Mouse (Mus musculus): ENCODE data around the gene Fam234b.
A peak's percentile ranks its signal among the peaks of the same experiment; 100 is the strongest.

The Fam234b gene

GRCm38 (mm10) chr6:135182925-135183324 is 14.9 kb upstream of the Fam234b start:
- DNase-seq (ENCODE audit: inconsistent ontology term), result no peak

GRCm38 (mm10) chr6:135183961-135184360 is 13.8 kb upstream of the Fam234b start:
- no peak for DNase-seq (ENCODE audit: inconsistent ontology term)

- DNase-seq (ENCODE audit: inconsistent ontology term), result no peak
These were observed 10.5 kb upstream of the Fam234b start for GRCm38 (mm10) chr6:135187076-135187917.

GRCm38 (mm10) chr6:135188629-135189028 is 9.1 kb upstream of the Fam234b start:
- DNase-seq (ENCODE audit: inconsistent ontology term), result no peak

GRCm38 (mm10) chr6:135190122-135190521 is 7.7 kb upstream of the Fam234b start:
- peak; percentile 15 for DNase-seq (ENCODE audit: inconsistent ontology term)

- no peak for DNase-seq (ENCODE audit: inconsistent ontology term)
These were observed 5.9 kb upstream of the Fam234b start for GRCm38 (mm10) chr6:135191906-135192305.

- no peak for DNase-seq (ENCODE audit: inconsistent ontology term)
These were observed 4.8 kb upstream of the Fam234b start for GRCm38 (mm10) chr6:135192993-135193392.

GRCm38 (mm10) chr6:135193733-135194132 is 4.0 kb upstream of the Fam234b start:
- no peak for DNase-seq (ENCODE audit: inconsistent ontology term)

GRCm38 (mm10) chr6:135194907-135195306 is 2.9 kb upstream of the Fam234b start:
- DNase-seq (ENCODE audit: inconsistent ontology term), result no peak

- DNase-seq (ENCODE audit: inconsistent ontology term), result no peak
These were observed 1.1 kb upstream of the Fam234b start for GRCm38 (mm10) chr6:135196707-135197106.

GRCm38 (mm10) chr6:135197446-135197845 is 331 bp upstream of the Fam234b start:
- no peak for DNase-seq (ENCODE audit: inconsistent ontology term)

GRCm38 (mm10) chr6:135198726-135199125 is 949 bp downstream of the Fam234b start:
- no peak for DNase-seq (ENCODE audit: inconsistent ontology term)

- DNase-seq (ENCODE audit: inconsistent ontology term), result no peak
These were observed 2.6 kb downstream of the Fam234b start for GRCm38 (mm10) chr6:135200122-135200957.

GRCm38 (mm10) chr6:135202668-135203067 is 4.9 kb downstream of the Fam234b start:
- no peak for DNase-seq (ENCODE audit: inconsistent ontology term)

GRCm38 (mm10) chr6:135203737-135204136 is 6.0 kb downstream of the Fam234b start:
- DNase-seq (ENCODE audit: inconsistent ontology term), result no peak

- no peak for DNase-seq (ENCODE audit: inconsistent ontology term)
These were observed 7.1 kb downstream of the Fam234b start for GRCm38 (mm10) chr6:135204869-135205268.

- no peak for DNase-seq (ENCODE audit: inconsistent ontology term)
These were observed 8.0 kb downstream of the Fam234b start for GRCm38 (mm10) chr6:135205802-135206201.

GRCm38 (mm10) chr6:135206909-135207308 is 9.1 kb downstream of the Fam234b start:
- no peak for DNase-seq (ENCODE audit: inconsistent ontology term)

- DNase-seq (ENCODE audit: inconsistent ontology term), result no peak
These were observed 13.4 kb downstream of the Fam234b start for GRCm38 (mm10) chr6:135211169-135211568.

GRCm38 (mm10) chr6:135212666-135213065 is 14.9 kb downstream of the Fam234b start:
- DNase-seq (ENCODE audit: inconsistent ontology term), result no peak

GRCm38 (mm10) chr6:135218330-135218729 is 20.6 kb downstream of the Fam234b start:
- no peak for DNase-seq (ENCODE audit: inconsistent ontology term)

GRCm38 (mm10) chr6:135219916-135220315 is 22.1 kb downstream of the Fam234b start:
- no peak for DNase-seq (ENCODE audit: inconsistent ontology term)

All from Muller cell, postnatal 12 days (primary cell).